Mouse (Mus musculus) lung, postnatal 0 days (tissue): Measurements from ENCODE around the gene Hs3st1.
A peak's percentile ranks its signal among the peaks of the same experiment; 100 is the strongest.

ENCODE experiments used
- CTCF ChIP-seq: IDR thresholded peaks from 2 replicates; pipeline ENCODE4 v1.5.1; 2016; ENCODE audit warnings: antibody characterized with exemption, mild to moderate bottlenecking
- EP300 ChIP-seq: IDR thresholded peaks from 2 replicates; pipeline ENCODE4 v1.6.1; 2016; ENCODE audit warnings: antibody characterized with exemption, mild to moderate bottlenecking, control low read depth

DNA sequence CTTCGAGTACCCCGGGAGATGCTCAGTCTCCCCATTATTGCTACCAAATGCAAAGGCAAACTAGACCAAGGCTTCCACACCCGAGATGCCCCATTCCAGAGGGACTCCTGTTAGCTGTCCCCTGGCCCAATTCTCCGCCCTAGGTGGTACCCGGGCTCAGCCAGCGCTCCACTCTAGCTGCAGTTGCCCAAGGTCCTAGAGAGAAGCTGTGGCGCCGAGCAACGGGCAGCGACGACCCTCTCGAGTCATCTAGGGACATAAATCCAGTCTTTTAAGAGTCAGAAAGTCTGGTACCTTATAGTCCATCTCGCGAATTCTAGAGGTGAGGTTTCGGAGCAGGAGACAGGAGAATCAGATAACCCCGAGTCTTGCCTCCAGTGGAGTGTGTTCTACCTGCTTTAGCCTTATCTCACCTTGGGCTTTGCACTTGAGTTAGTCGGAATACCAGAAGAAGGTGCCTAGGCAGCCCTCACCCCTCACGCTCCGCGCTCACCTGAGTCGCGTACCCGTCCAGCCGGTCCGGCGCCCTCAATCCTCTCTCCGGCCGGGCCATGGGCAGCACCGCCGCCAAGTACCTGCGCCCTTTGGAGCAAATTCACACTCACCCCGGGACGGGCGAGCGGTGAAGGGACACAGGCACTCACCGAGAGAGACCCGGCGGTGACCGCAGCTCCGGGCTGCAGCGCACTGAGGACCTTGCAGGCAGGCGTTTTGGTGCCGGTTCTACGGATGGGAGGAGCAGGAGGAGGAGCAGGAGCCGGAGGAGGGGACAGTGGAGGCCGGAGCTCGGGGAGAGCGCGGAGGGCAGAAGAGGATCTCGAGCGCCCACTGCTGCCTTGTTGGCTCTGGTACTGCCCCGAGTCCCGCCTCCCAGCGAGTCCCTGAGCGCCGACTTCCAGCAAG lies 111.1 kb downstream of the Hs3st1 start:
- TF ChIP-seq EP300 (no peak), CTCF (peak; percentile 82)
